Mouse (Mus musculus): Measurements from ENCODE around the gene Ankrd13d. TPM values are rescaled to one million over a fixed set of nuclear protein-coding genes. Genes with fewer than 3 reads are reported as not detected.
A peak's percentile ranks its signal among the peaks of the same experiment; 100 is the strongest.

The Ankrd13d gene
- total RNA-seq (2021): 10 to 100 TPM; 87.8 to 91.7 TPM

DNA sequence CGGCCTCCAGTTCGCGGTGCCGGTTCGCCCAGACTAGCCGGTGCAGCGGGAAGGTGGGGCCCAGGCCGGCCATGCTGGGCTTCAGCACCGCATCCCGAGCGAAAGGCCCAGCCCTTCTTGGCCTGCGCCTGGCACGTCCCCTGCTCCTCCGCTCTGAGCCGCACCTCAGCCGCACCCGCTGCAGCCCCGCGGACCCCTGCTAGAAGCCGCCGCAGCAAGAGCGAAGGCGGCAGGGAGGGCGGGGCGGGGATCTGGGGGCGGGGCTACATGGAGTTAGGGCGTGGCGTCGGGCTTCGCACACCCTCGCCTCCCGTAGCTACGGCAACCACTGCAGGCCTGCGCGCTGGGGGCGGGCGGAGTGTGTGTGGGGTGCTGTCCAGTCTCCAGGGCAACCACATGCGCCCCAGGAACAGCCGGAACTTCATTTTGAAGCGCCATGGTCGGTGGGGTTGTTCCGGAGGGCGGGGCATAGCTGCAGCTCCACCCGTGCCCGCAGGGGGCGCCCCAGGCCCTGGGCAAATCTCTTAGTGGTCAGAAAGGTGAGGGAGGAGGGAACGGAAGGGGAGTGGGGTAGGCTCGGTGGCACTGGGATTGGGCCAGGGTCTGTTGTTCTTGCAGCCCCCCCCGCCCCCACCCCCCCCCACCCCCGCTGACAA lies at the start of gene Ankrd13d:
TSS of gene Ankrd13d (minus strand) at position 240 of the 656 bp plus-strand sequence.
- peak; percentile 92 to 96 for DNase-seq (ENCODE audit: extremely low spot score in 1 of 2, low spot score in 2 of 2)
- intact Hi-C loops (cut with DNase I): no loop called here

DNA sequence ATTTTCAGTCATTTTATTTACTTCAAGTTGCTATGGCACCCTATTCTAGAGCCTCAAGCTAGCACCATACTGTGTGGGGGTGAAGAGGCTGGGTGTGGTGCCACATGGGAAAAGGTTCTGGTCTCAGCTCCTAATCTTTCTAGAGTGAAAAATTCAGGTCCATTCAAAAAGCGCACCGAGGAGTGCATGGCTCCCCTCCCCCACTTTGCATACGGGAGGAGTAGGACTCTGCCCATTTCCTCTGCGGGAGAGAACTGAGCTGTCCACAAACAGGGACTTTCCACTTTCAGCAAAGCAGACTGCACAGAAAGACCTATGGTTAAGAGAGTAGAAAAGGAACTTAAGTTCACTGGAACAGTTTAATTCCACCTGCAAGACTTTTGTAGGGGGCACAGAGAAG lies 49.7 kb upstream of the Ankrd13d start:
- DNase-seq (ENCODE audit: extremely low spot score in 1 of 2, low spot score in 2 of 2): peak; percentile 31 to 61
- intact Hi-C loops (cut with DNase I): no loop called here

DNA sequence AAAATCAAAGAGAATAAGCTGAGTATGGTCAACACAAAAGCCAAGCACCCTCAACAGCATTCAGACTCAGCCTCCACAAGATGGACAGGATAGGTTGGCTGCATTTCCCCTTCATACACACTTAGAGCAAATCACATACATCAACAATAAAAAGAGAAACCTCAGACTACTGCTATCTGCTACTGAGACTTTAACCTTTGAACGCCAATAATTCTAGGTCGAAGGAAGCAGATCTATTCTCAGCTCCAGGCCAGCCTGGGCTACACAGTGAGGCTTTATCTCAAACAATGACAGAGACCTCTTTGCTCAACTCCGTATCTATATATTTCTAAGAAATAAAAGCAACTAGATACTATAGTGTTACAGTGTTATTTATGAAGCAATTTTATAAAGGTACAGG lies 48.3 kb upstream of the Ankrd13d start:
- intact Hi-C loops (cut with DNase I): no loop called here
- no peak for DNase-seq (ENCODE audit: extremely low spot score in 1 of 2, low spot score in 2 of 2)

DNA sequence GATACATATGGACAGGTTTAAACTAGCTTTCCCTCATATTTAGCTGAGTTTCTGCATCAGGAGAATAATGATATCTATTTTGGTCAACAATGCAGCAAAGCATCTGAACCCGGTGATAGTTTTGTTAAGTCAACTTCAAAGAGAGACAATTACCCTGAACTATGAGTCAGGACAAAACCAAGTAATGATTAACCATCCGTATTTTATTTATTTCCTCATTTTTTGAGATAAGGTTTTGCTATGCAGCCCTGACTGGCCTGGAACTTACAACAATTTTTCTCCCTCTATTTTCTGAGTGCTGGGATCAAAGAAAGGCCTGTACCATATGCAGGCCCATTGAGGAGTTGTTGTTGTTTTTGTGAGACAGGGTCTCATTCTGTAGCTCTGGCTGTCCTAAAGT lies 47.7 kb upstream of the Ankrd13d start:
- intact Hi-C loops (cut with DNase I): no loop called here

GRCm38 (mm10) chr19:4328737-4329304 lies 45.9 kb upstream of the Ankrd13d start:
- intact Hi-C loops (cut with DNase I): no loop called here
- DNase-seq (ENCODE audit: extremely low spot score in 1 of 2, low spot score in 2 of 2): no peak

More for the DNA sequence above, 47.7 kb upstream of the Ankrd13d start:
- DNase-seq (ENCODE audit: extremely low spot score in 1 of 2, low spot score in 2 of 2): no peak

GRCm38 (mm10) chr19:4326881-4327280 lies 43.9 kb upstream of the Ankrd13d start:
- DNase-seq (ENCODE audit: extremely low spot score in 1 of 2, low spot score in 2 of 2): no peak
- intact Hi-C loops (cut with DNase I): no loop called here

GRCm38 (mm10) chr19:4326106-4326505 lies 43.2 kb upstream of the Ankrd13d start:
- intact Hi-C loops (cut with DNase I): no loop called here
- DNase-seq (ENCODE audit: extremely low spot score in 1 of 2, low spot score in 2 of 2): no peak

- DNase-seq (ENCODE audit: extremely low spot score in 1 of 2, low spot score in 2 of 2): no peak
- intact Hi-C loops (cut with DNase I): no loop called here
These were observed 39.2 kb upstream of the Ankrd13d start for GRCm38 (mm10) chr19:4322134-4322533.

DNA sequence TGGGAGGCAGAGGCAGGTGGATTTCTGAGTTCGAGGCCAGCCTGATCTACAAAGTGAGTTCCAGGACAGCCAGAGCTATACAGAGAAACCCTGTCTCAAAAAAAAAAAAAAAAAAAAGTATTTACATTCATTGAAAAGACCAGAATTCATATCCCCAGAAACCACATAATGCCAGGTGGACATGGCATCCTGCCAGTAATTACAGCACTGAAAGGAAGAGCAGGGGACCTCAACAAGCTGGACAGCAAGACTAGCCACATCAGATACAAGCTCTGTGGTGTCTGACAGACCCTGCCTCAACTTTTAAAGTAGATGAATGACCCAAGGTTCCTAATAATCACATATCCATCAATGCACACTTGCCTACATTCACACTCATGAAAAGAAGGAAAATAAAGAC lies 38.7 kb upstream of the Ankrd13d start:
- no peak for DNase-seq (ENCODE audit: extremely low spot score in 1 of 2, low spot score in 2 of 2)
- intact Hi-C loops (cut with DNase I): no loop called here

DNA sequence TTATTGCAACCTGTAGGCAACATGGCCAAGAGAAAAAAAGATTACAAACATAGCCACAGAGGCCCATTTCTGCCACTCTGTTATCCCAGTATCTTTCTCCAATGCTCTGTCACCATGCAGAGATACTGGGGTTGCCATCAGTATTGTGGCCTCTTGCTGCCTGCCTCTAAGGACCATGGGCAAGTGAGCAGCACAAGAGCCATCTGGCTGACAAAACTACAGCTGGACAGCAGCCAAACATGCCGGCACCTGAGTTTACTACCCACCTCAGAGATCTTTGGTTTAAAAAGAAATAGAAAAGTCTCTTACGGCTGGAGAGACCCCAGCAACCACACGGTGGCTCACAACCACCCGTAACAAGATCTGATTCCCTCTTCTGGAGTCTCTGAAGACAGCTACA lies 36.3 kb upstream of the Ankrd13d start:
- intact Hi-C loops (cut with DNase I): no loop called here
- DNase-seq (ENCODE audit: extremely low spot score in 1 of 2, low spot score in 2 of 2): no peak

- DNase-seq (ENCODE audit: extremely low spot score in 1 of 2, low spot score in 2 of 2): no peak
- intact Hi-C loops (cut with DNase I): no loop called here
These were observed 34.2 kb upstream of the Ankrd13d start for GRCm38 (mm10) chr19:4317181-4317580.

- intact Hi-C loops (cut with DNase I): no loop called here
- DNase-seq (ENCODE audit: extremely low spot score in 1 of 2, low spot score in 2 of 2): peak in 1 of 2 experiments; percentile 45
These were observed 32.4 kb upstream of the Ankrd13d start for GRCm38 (mm10) chr19:4315223-4315944.

GRCm38 (mm10) chr19:4309776-4310185 lies 26.8 kb upstream of the Ankrd13d start:
- DNase-seq (ENCODE audit: extremely low spot score in 1 of 2, low spot score in 2 of 2): peak; percentile 48 to 51
- intact Hi-C loops (cut with DNase I): loop anchor here (5.0 kb wide), 1 partner anchor 292 kb away; no protein-coding TSS in a partner anchor

DNA sequence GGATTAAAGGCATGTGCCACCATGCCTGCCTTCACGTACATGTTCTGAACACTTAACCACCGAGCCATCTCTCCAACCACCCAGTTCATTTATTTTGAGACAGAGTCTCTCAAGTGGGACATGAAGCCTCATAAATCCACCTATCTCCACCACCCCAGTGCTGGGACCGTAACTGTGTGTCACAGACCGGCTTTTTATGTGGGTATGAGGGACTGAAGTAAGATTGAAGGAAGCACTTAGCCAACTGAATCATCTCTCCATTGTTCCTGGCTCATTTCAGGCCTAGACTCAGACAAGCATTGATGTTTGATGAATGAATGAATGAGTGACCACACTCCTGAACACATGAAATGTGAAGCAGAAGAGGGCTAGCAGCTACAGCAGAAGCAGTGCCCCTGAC lies 26.4 kb upstream of the Ankrd13d start:
- no peak for DNase-seq (ENCODE audit: extremely low spot score in 1 of 2, low spot score in 2 of 2)
- intact Hi-C loops (cut with DNase I): no loop called here

GRCm38 (mm10) chr19:4306190-4306577 lies 23.2 kb upstream of the Ankrd13d start, which contains the start of gene Grk2:
Grk2 (minus strand) TSS chr19:4306222.
- peak in 1 of 2 experiments; percentile 87 for DNase-seq (ENCODE audit: extremely low spot score in 1 of 2, low spot score in 2 of 2)
- intact Hi-C loops (cut with DNase I): loop anchor here (2.0 kb wide), 1 partner anchor 49 kb away; no protein-coding TSS in a partner anchor

- intact Hi-C loops (cut with DNase I): loop anchor here (2.0 kb wide), 1 partner anchor 49 kb away; no protein-coding TSS in a partner anchor
- peak in 1 of 2 experiments; percentile 65 for DNase-seq (ENCODE audit: extremely low spot score in 1 of 2, low spot score in 2 of 2)
These were observed 22.7 kb upstream of the Ankrd13d start for GRCm38 (mm10) chr19:4305491-4306189.

- intact Hi-C loops (cut with DNase I): no loop called here
- peak in 1 of 2 experiments; percentile 21 for DNase-seq (ENCODE audit: extremely low spot score in 1 of 2, low spot score in 2 of 2)
These were observed 22.0 kb upstream of the Ankrd13d start for GRCm38 (mm10) chr19:4304871-4305321.

DNA sequence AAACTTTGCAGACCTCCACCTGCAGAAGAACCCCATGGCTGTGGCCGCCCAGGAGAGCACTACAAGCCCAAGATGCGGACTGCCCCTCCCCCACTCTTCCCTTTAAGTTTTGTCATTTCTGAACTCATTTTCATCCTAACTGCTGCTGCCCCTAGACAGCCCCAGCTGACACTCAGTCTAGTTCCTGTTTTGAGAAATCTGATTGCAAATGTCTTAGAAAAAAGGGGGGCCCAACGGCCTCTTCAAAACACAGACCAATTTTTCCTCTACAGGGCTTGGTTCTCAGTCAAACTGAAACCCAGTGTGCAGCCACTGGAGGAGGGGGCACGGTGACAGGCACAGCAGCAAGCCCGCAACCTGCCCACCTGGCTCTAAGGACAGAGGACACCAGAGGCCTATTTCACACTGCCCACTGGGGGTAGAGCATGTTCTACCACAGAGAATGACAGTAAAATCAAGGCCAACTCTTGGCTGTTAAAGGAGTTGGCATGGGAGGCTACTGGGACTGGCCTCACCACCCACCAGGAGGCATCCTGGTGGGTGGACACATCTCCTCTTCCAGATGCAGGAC lies 21.4 kb upstream of the Ankrd13d start:
- intact Hi-C loops (cut with DNase I): no loop called here
- DNase-seq (ENCODE audit: extremely low spot score in 1 of 2, low spot score in 2 of 2): peak in 1 of 2 experiments; percentile 41

DNA sequence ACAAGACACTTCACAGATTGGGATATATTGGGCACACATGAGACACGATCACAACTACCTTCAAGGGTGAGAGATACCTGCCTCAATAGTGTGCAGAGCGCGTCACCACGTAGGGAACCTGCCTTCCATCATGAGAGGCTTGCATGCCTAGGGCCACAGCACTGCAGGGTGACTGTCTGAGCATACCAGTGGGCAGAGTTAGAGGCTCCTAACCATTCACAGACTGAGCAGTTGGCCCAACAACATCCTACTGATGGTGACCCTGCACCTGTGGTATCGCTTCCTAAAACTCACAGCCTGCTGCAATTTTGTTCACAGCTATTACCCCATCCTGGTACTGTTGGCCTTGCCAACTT lies 20.7 kb upstream of the Ankrd13d start:
- intact Hi-C loops (cut with DNase I): no loop called here
- DNase-seq (ENCODE audit: extremely low spot score in 1 of 2, low spot score in 2 of 2): peak in 1 of 2 experiments; percentile 13
